Mouse (Mus musculus) embryonic facial prominence, embryonic 12.5 days (tissue): ENCODE measurements around the gene Hist2h2aa2. TPM values are rescaled to one million over a fixed set of nuclear protein-coding genes. Genes with fewer than 3 reads are reported as not detected.
"Not testable (repeated sequence)": the region's sequence is repeated elsewhere in the genome, so short reads cannot be mapped to it uniquely, and the experiment has no call there.

ENCODE experiments used
- ATAC-seq: fragments of 200-750 bp; cut with Nextera tagmentation; 2 replicates; pipeline ENCODE4 v1.8.0; 2017; ENCODE audit not compliant: insufficient number of reproducible peaks, insufficient read depth, low FRiP score, low TSS enrichment
- H3K27ac ChIP-seq: fragments of 300-500 bp; sonication (generic); 2 replicates; pipeline ENCODE4 v1.5.1; 2016; ENCODE audit warnings: mild to moderate bottlenecking
- H3K27me3 ChIP-seq: fragments of 300-500 bp; sonication (generic); 2 replicates; pipeline ENCODE4 v1.6.1; 2016; ENCODE audit warnings: mild to moderate bottlenecking, moderate library complexity
- H3K36me3 ChIP-seq: fragments of 300-500 bp; sonication (generic); 2 replicates; pipeline ENCODE4 v1.6.1; 2016; ENCODE audit warnings: mild to moderate bottlenecking
- H3K4me1 ChIP-seq: fragments of 300-500 bp; sonication (generic); 2 replicates; pipeline ENCODE4 v1.6.1; 2016
- H3K4me2 ChIP-seq: fragments of 300-500 bp; sonication (generic); replicated peaks from 2 replicates; pipeline ENCODE4 v1.6.1; 2016; ENCODE audit warnings: mild to moderate bottlenecking, moderate library complexity
- H3K4me3 ChIP-seq: fragments of 300-500 bp; sonication (generic); 2 replicates; pipeline ENCODE4 v1.5.1; 2016; ENCODE audit warnings: mild to moderate bottlenecking
- H3K9ac ChIP-seq: fragments of 300-500 bp; sonication (generic); 2 replicates; pipeline ENCODE4 v1.6.1; 2016; ENCODE audit warnings: mild to moderate bottlenecking, moderate library complexity
- H3K9me3 ChIP-seq: fragments of 300-500 bp; sonication (generic); 2 replicates; pipeline ENCODE4 v1.6.1; 2016; ENCODE audit warnings: mild to moderate bottlenecking, moderate library complexity
- WGBS: fragments of 180-500 bp; shearing (Covaris S2); methylation state at CpG from one replicate; pipeline ENCODE4 v1.1.7; 2016; 5-methylcytosine and 5-hydroxymethylcytosine counted together
- polyA plus RNA-seq: library from polyadenylated mRNA; unstranded; fragments of >200 nt; fragmentation: Nextera tagmentation; extraction: Ambion mirVana; gene quantifications from 2 replicates; pipeline ENCODE4 v1.2.1, GENCODE M21; 2016

Gene Hist2h2aa2
- polyA plus RNA-seq, 1 experiment from 2014 or later, result 45.4 TPM

GRCm38 (mm10) chr3:96207819-96208218, 32.3 kb downstream of the Hist2h2aa2 start:
- H3K36me3 ChIP-seq, result no peaks in the 10 kb centered on the region
- H3K9ac ChIP-seq, result no peak overlapping the region
- ATAC-seq, result no peak
- no peaks in the 10 kb centered on the region for H3K9me3 ChIP-seq
- H3K27ac ChIP-seq, result no peak overlapping the region
- no peak overlapping the region for H3K4me3 ChIP-seq
- 78% methylated on average over 3 of the region's 3 CpGs for WGBS
- H3K4me2 ChIP-seq, result no peak overlapping the region
- no peaks in the 10 kb centered on the region for H3K27me3 ChIP-seq
- H3K4me1 ChIP-seq, result no peaks in the 10 kb centered on the region

DNA sequence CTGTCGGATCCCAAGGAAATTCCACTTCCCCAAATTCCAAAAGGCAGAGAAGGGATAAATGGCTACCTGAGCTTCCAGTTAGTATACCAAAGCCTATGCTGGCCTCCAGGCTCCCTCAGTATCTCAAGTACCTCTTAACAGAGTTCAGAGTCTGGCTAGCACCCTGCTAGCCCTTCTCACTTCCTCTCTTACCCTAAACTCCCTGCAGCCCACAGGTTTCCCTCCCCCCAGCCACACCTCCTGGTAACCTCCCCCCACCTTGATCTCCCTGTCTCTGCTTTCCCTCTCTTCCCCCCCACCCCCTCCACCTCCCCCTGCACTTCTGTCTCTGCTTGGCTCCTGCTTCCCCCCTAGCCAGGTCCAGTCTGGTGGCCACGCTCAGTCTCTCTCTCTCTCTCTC, 40.3 kb downstream of the Hist2h2aa2 start:
- no peak overlapping the region for H3K4me2 ChIP-seq
- 62% methylated on average over 2 of the region's 2 CpGs for WGBS
- no peak overlapping the region for H3K9ac ChIP-seq
- no peaks in the 10 kb centered on the region for H3K36me3 ChIP-seq
- ATAC-seq, result no peak
- no peak overlapping the region for H3K4me3 ChIP-seq
- H3K27me3 ChIP-seq, result no peaks in the 10 kb centered on the region
- H3K27ac ChIP-seq, result no peak overlapping the region
- no peaks in the 10 kb centered on the region for H3K9me3 ChIP-seq
- H3K4me1 ChIP-seq, result peaks cover 14% of the 10 kb centered on the region; the same call in 1 of the 2 replicates

- not testable (repeated sequence) for H3K9ac ChIP-seq, H3K9me3 ChIP-seq, ATAC-seq, H3K27me3 ChIP-seq, H3K36me3 ChIP-seq, H3K4me3 ChIP-seq, H3K27ac ChIP-seq
- peaks cover 14% of the 10 kb centered on the region; the same call in 1 of the 2 replicates for H3K4me1 ChIP-seq
- WGBS, result 28% methylated on average over 8 of the region's 8 CpGs
- H3K4me2 ChIP-seq, result peak overlapping the region; percentile 89
Measured at GRCm38 (mm10) chr3:96198601-96199251, 41.4 kb downstream of the Hist2h2aa2 start.

- ATAC-seq, result 0 out of 2 replicates have a peak, but pooled peaks have one; percentile 35
- H3K36me3 ChIP-seq, result no peaks in the 10 kb centered on the region
Measured at GRCm38 (mm10) chr3:96198181-96198580, 41.9 kb downstream of the Hist2h2aa2 start.

GRCm38 (mm10) chr3:96197129-96197749, 42.8 kb downstream of the Hist2h2aa2 start:
- Histone ChIP-seq H3K27ac (peak overlapping the region; percentile 98), H3K27me3 (no peaks in the 10 kb centered on the region), H3K9ac (peak overlapping the region; percentile 86), H3K9me3 (no peaks in the 10 kb centered on the region), H3K4me3 (peak overlapping the region; percentile 63), H3K36me3 (no peaks in the 10 kb centered on the region), H3K4me2 (peak overlapping the region; percentile 89), H3K4me1 (peaks cover 14% of the 10 kb centered on the region; the same call in 1 of the 2 replicates)
- under 1% methylated on average over 50 of the region's 50 CpGs for WGBS
- ATAC-seq, result peak; percentile 90

More at GRCm38 (mm10) chr3:96198181-96198580, 41.9 kb downstream of the Hist2h2aa2 start:
- 6% methylated on average over 6 of the region's 6 CpGs for WGBS
- peaks cover 14% of the 10 kb centered on the region; the same call in 1 of the 2 replicates for H3K4me1 ChIP-seq
- 0 out of 2 replicates have a peak overlapping the region, but pooled peaks have one; percentile 7 for H3K9ac ChIP-seq
- H3K27me3 ChIP-seq, result no peaks in the 10 kb centered on the region
- H3K9me3 ChIP-seq, result no peaks in the 10 kb centered on the region
- peak overlapping the region; percentile 63 for H3K4me3 ChIP-seq
- peak overlapping the region; percentile 89 for H3K4me2 ChIP-seq
- 0 out of 2 replicates have a peak overlapping the region, but pooled peaks have one; percentile 46 for H3K27ac ChIP-seq

GRCm38 (mm10) chr3:96196437-96197128, 43.5 kb downstream of the Hist2h2aa2 start:
- peaks cover 14% of the 10 kb centered on the region; the same call in 1 of the 2 replicates for H3K4me1 ChIP-seq
- H3K36me3 ChIP-seq, result no peaks in the 10 kb centered on the region
- H3K4me2 ChIP-seq, result peak overlapping the region; percentile 89
- H3K9ac ChIP-seq, result peak overlapping the region; percentile 86
- peak overlapping the region; percentile 98 for H3K27ac ChIP-seq
- peak overlapping the region; percentile 63 for H3K4me3 ChIP-seq
- 20% methylated on average over 27 of the region's 27 CpGs for WGBS
- H3K27me3 ChIP-seq, result no peaks in the 10 kb centered on the region
- ATAC-seq, result 0 out of 2 replicates have a peak, but pooled peaks have one; percentile 3
- no peaks in the 10 kb centered on the region for H3K9me3 ChIP-seq

- 91% methylated on average over 11 of the region's 11 CpGs for WGBS
- H3K36me3 ChIP-seq, result no peaks in the 10 kb centered on the region
- no peak for ATAC-seq
- no peak overlapping the region for H3K4me3 ChIP-seq
- H3K4me1 ChIP-seq, result peaks cover 14% of the 10 kb centered on the region; the same call in 1 of the 2 replicates
- H3K9ac ChIP-seq, result no peak overlapping the region
- no peak overlapping the region for H3K27ac ChIP-seq
- no peaks in the 10 kb centered on the region for H3K9me3 ChIP-seq
- H3K4me2 ChIP-seq, result no peak overlapping the region
- no peaks in the 10 kb centered on the region for H3K27me3 ChIP-seq
Measured at GRCm38 (mm10) chr3:96195616-96196313, 44.3 kb downstream of the Hist2h2aa2 start.

DNA sequence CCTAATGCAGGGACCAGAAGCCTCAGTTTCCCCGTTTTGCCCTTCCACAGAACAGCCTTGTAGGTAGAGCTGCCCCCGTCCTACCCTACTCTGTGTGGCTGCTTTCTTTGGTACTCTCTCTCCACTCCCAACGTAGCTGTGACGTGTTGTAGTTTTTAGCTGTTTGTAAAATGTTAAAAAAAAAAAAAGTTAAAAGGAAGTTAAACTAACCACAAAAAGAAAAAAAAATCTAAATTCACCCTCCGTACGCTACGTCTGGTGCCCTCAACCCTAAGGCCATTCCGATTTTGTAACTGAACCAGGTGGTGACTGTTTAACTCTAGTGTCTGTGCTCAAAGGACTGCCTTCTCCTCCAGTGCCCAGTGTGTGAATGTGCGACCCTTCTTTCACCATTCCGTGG, 45.1 kb downstream of the Hist2h2aa2 start:
- Histone ChIP-seq H3K9ac (no peak overlapping the region), H3K4me3 (no peak overlapping the region), H3K9me3 (no peaks in the 10 kb centered on the region), H3K27ac (no peak overlapping the region), H3K36me3 (no peaks in the 10 kb centered on the region), H3K4me2 (no peak overlapping the region), H3K27me3 (no peaks in the 10 kb centered on the region), H3K4me1 (peaks cover 14% of the 10 kb centered on the region; the same call in 1 of the 2 replicates)
- 76% methylated on average over 10 of the region's 10 CpGs for WGBS
- no peak for ATAC-seq

DNA sequence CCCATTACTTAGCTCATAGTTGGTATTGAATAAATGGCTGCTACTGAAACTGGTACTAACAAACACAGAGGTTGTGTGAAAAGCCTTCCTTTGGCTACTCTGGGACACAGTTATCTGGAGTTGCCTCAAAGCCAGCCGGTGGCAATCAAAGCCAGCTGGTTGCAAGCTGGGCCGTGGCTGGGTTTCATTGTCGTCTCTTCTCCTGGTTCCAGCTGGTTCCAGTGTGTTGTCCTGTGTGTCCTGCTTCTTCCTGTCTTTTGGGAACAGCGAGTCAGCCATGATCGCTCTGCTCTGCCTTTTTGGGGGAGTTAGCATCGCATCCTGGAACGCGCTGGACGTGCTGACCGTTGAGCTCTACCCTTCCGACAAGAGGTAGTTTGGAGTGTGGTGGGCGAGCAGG, 47.1 kb downstream of the Hist2h2aa2 start:
- Histone ChIP-seq H3K4me1 (peaks cover 11% of the 10 kb centered on the region; the same call in 1 of the 2 replicates), H3K9me3 (no peaks in the 10 kb centered on the region), H3K4me3 (no peak overlapping the region), H3K9ac (no peak overlapping the region), H3K27me3 (no peaks in the 10 kb centered on the region), H3K27ac (no peak overlapping the region), H3K4me2 (no peak overlapping the region), H3K36me3 (no peaks in the 10 kb centered on the region)
- ATAC-seq, result no peak
- 51% methylated on average over 12 of the region's 12 CpGs for WGBS
